Mouse (Mus musculus): Measurements from ENCODE around the gene Galnt11. TPM values are rescaled to one million over a fixed set of nuclear protein-coding genes. Genes with fewer than 3 reads are reported as not detected.

Gene Galnt11
- polyA plus RNA-seq, 1 experiment from 2014 or later = 36.2 TPM

GRCm38 (mm10) chr5:25252825-25253544 is 31.3 kb downstream of the Galnt11 start:
- no peak overlapping the region for H3K9ac ChIP-seq
- no peak overlapping the region for H3K4me2 ChIP-seq
- H3K4me1 ChIP-seq (ENCODE audit: insufficient read depth) = no peaks in the 10 kb centered on the region
- no peak overlapping the region for H3K27ac ChIP-seq (ENCODE audit: low read depth)
- H3K36me3 ChIP-seq (ENCODE audit: insufficient read depth) = peaks cover 64% of the 10 kb centered on the region
- no peak overlapping the region for H3K4me3 ChIP-seq (ENCODE audit: low read depth, low read length)
- DNase-seq (no peak), ATAC-seq (ENCODE audit: insufficient read depth) (no peak)
- 77% methylated on average over 8 of the region's 8 CpGs for WGBS
- no peaks in the 10 kb centered on the region for H3K9me3 ChIP-seq (ENCODE audit: low read depth, low read length)
- H3K27me3 ChIP-seq (ENCODE audit: insufficient read depth, low read length) = no peaks in the 10 kb centered on the region
- no peak for TF ChIP-seq CTCF (IDR thresholded peaks at IDR 0.05; ENCODE audit: low read depth)

- 89% methylated on average over 4 of the region's 4 CpGs for WGBS
- no peaks in the 10 kb centered on the region for H3K27me3 ChIP-seq (ENCODE audit: insufficient read depth, low read length)
- peaks cover 76% of the 10 kb centered on the region for H3K36me3 ChIP-seq (ENCODE audit: insufficient read depth)
These were observed 32.8 kb downstream of the Galnt11 start for GRCm38 (mm10) chr5:25254491-25254890.

GRCm38 (mm10) chr5:25256686-25257085 is 35.0 kb downstream of the Galnt11 start:
- Histone ChIP-seq H3K9ac (no peak overlapping the region), H3K4me2 (no peak overlapping the region), H3K9me3 (ENCODE audit: low read depth, low read length) (no peaks in the 10 kb centered on the region), H3K4me3 (ENCODE audit: low read depth, low read length) (no peak overlapping the region), H3K4me1 (ENCODE audit: insufficient read depth) (no peaks in the 10 kb centered on the region), H3K27ac (ENCODE audit: low read depth) (no peak overlapping the region), H3K27me3 (ENCODE audit: insufficient read depth, low read length) (no peaks in the 10 kb centered on the region), H3K36me3 (ENCODE audit: insufficient read depth) (peaks cover 71% of the 10 kb centered on the region)
- DNase-seq = no peak
- ATAC-seq (ENCODE audit: insufficient read depth) = no peak
- 84% methylated on average over 2 of the region's 2 CpGs for WGBS
- no peak for TF ChIP-seq CTCF (IDR thresholded peaks at IDR 0.05; ENCODE audit: low read depth)

More at GRCm38 (mm10) chr5:25254491-25254890, 32.8 kb downstream of the Galnt11 start:
- no peak overlapping the region for H3K4me3 ChIP-seq (ENCODE audit: low read depth, low read length)
- no peak for TF ChIP-seq CTCF (IDR thresholded peaks at IDR 0.05; ENCODE audit: low read depth)
- H3K4me2 ChIP-seq = no peak overlapping the region
- DNase-seq = no peak
- H3K4me1 ChIP-seq (ENCODE audit: insufficient read depth) = no peaks in the 10 kb centered on the region
- H3K9me3 ChIP-seq (ENCODE audit: low read depth, low read length) = no peaks in the 10 kb centered on the region
- no peak for ATAC-seq (ENCODE audit: insufficient read depth)
- H3K9ac ChIP-seq = no peak overlapping the region
- H3K27ac ChIP-seq (ENCODE audit: low read depth) = no peak overlapping the region

GRCm38 (mm10) chr5:25261452-25261851 is 39.7 kb downstream of the Galnt11 start:
- Histone ChIP-seq H3K36me3 (ENCODE audit: insufficient read depth) (peaks cover 73% of the 10 kb centered on the region), H3K4me3 (ENCODE audit: low read depth, low read length) (no peak overlapping the region), H3K4me1 (ENCODE audit: insufficient read depth) (no peaks in the 10 kb centered on the region), H3K4me2 (no peak overlapping the region), H3K27me3 (ENCODE audit: insufficient read depth, low read length) (no peaks in the 10 kb centered on the region), H3K27ac (ENCODE audit: low read depth) (no peak overlapping the region), H3K9ac (no peak overlapping the region), H3K9me3 (ENCODE audit: low read depth, low read length) (no peaks in the 10 kb centered on the region)
- TF ChIP-seq CTCF (IDR thresholded peaks at IDR 0.05; ENCODE audit: low read depth) = no peak
- DNase-seq (no peak), ATAC-seq (ENCODE audit: insufficient read depth) (no peak)
- 81% methylated on average over 6 of the region's 6 CpGs for whole genome bisulfite sequencing

GRCm38 (mm10) chr5:25262266-25262665 is 40.6 kb downstream of the Galnt11 start:
- WGBS = 76% methylated on average over 7 of the region's 7 CpGs
- Histone ChIP-seq H3K27me3 (ENCODE audit: insufficient read depth, low read length) (no peaks in the 10 kb centered on the region), H3K9ac (no peak overlapping the region), H3K4me3 (ENCODE audit: low read depth, low read length) (no peak overlapping the region), H3K36me3 (ENCODE audit: insufficient read depth) (peaks cover 73% of the 10 kb centered on the region), H3K4me2 (no peak overlapping the region), H3K4me1 (ENCODE audit: insufficient read depth) (no peaks in the 10 kb centered on the region), H3K27ac (ENCODE audit: low read depth) (no peak overlapping the region), H3K9me3 (ENCODE audit: low read depth, low read length) (no peaks in the 10 kb centered on the region)
- TF ChIP-seq CTCF (IDR thresholded peaks at IDR 0.05; ENCODE audit: low read depth) = no peak
- DNase-seq (no peak), ATAC-seq (ENCODE audit: insufficient read depth) (no peak)

GRCm38 (mm10) chr5:25268258-25268888 is 46.7 kb downstream of the Galnt11 start:
- DNase-seq (no peak), ATAC-seq (ENCODE audit: insufficient read depth) (no peak)
- Histone ChIP-seq H3K4me2 (no peak overlapping the region), H3K4me1 (ENCODE audit: insufficient read depth) (no peaks in the 10 kb centered on the region), H3K36me3 (ENCODE audit: insufficient read depth) (peaks cover 58% of the 10 kb centered on the region), H3K4me3 (ENCODE audit: low read depth, low read length) (no peak overlapping the region), H3K27ac (ENCODE audit: low read depth) (no peak overlapping the region), H3K9ac (no peak overlapping the region), H3K27me3 (ENCODE audit: insufficient read depth, low read length) (no peaks in the 10 kb centered on the region), H3K9me3 (ENCODE audit: low read depth, low read length) (no peaks in the 10 kb centered on the region)
- WGBS = 92% methylated on average over 4 of the region's 4 CpGs
- no peak for TF ChIP-seq CTCF (IDR thresholded peaks at IDR 0.05; ENCODE audit: low read depth)

- WGBS = 87% methylated on average over 10 of the region's 10 CpGs
- Histone ChIP-seq H3K9ac (no peak overlapping the region), H3K4me2 (no peak overlapping the region), H3K36me3 (ENCODE audit: insufficient read depth) (peaks cover 63% of the 10 kb centered on the region), H3K27me3 (ENCODE audit: insufficient read depth, low read length) (no peaks in the 10 kb centered on the region), H3K4me3 (ENCODE audit: low read depth, low read length) (no peak overlapping the region), H3K4me1 (ENCODE audit: insufficient read depth) (no peaks in the 10 kb centered on the region), H3K27ac (ENCODE audit: low read depth) (no peak overlapping the region), H3K9me3 (ENCODE audit: low read depth, low read length) (no peaks in the 10 kb centered on the region)
- no peak for DNase-seq
- no peak for TF ChIP-seq CTCF (IDR thresholded peaks at IDR 0.05; ENCODE audit: low read depth)
- ATAC-seq (ENCODE audit: insufficient read depth) = no peak
These were observed 53.9 kb downstream of the Galnt11 start for GRCm38 (mm10) chr5:25275629-25276028.
